Mouse (Mus musculus): ENCODE results near the gene Ly6g6d.
A peak's percentile ranks its signal among the peaks of the same experiment; 100 is the strongest.
"Not testable (repeated sequence)": the region's sequence is repeated elsewhere in the genome, so short reads cannot be mapped to it uniquely, and the experiment has no call there.

Ly6g6d gene

GRCm38 (mm10) chr17:35077786-35078233 is at the start of gene Ly6g6d:
Gene Ly6g6d (minus strand): TSS chr17:35078065.
- DNase-seq (ENCODE audit: low read depth), result no peak

GRCm38 (mm10) chr17:35127017-35127416 is 49.2 kb upstream of the Ly6g6d start:
- DNase-seq (ENCODE audit: low read depth), result no peak

GRCm38 (mm10) chr17:35126206-35126611 is 48.3 kb upstream of the Ly6g6d start, which contains the start of gene D17H6S53E:
Gene D17H6S53E (plus strand): TSS chr17:35126373.
- DNase-seq (ENCODE audit: low read depth), result peak; percentile 56

GRCm38 (mm10) chr17:35125578-35125977 is 47.7 kb upstream of the Ly6g6d start:
- no peak for DNase-seq (ENCODE audit: low read depth)

- no peak for DNase-seq (ENCODE audit: low read depth)
Observed at GRCm38 (mm10) chr17:35125081-35125480, 47.2 kb upstream of the Ly6g6d start.

GRCm38 (mm10) chr17:35124261-35124896 is 46.5 kb upstream of the Ly6g6d start:
- DNase-seq (ENCODE audit: low read depth), result not testable (repeated sequence)

GRCm38 (mm10) chr17:35123287-35123686 is 45.4 kb upstream of the Ly6g6d start:
- not testable (repeated sequence) for DNase-seq (ENCODE audit: low read depth)

- DNase-seq (ENCODE audit: low read depth), result peak; percentile 55
Observed at GRCm38 (mm10) chr17:35121871-35122303, 44.0 kb upstream of the Ly6g6d start, which contains the start of gene Csnk2b. Gene Csnk2b (minus strand): TSS chr17:35122053.

GRCm38 (mm10) chr17:35121143-35121799 is 43.4 kb upstream of the Ly6g6d start, which contains the start of gene Gpank1:
Gene Gpank1 (plus strand): TSS chr17:35121455.
- DNase-seq (ENCODE audit: low read depth), result peak; percentile 98

GRCm38 (mm10) chr17:35120745-35121142 is 42.9 kb upstream of the Ly6g6d start:
- DNase-seq (ENCODE audit: low read depth), result no peak

GRCm38 (mm10) chr17:35115046-35116019 is 37.5 kb upstream of the Ly6g6d start, which contains the start of gene Ly6g5b:
Gene Ly6g5b (minus strand): TSS chr17:35115428.
- no peak for DNase-seq (ENCODE audit: low read depth)

GRCm38 (mm10) chr17:35111774-35112173 is 33.9 kb upstream of the Ly6g6d start:
- DNase-seq (ENCODE audit: low read depth), result no peak

- DNase-seq (ENCODE audit: low read depth), result no peak
Observed at GRCm38 (mm10) chr17:35108097-35108496, 30.2 kb upstream of the Ly6g6d start, which contains the start of gene Ly6g5c. Gene Ly6g5c (plus strand): TSS chr17:35108279.

- DNase-seq (ENCODE audit: low read depth), result no peak
Observed at GRCm38 (mm10) chr17:35106522-35106921, 28.7 kb upstream of the Ly6g6d start.

GRCm38 (mm10) chr17:35105740-35106389 is 28.0 kb upstream of the Ly6g6d start:
- no peak for DNase-seq (ENCODE audit: low read depth)

- no peak for DNase-seq (ENCODE audit: low read depth)
Observed at GRCm38 (mm10) chr17:35104754-35105153, 26.9 kb upstream of the Ly6g6d start.

- no peak for DNase-seq (ENCODE audit: low read depth)
Observed at GRCm38 (mm10) chr17:35104079-35104478, 26.2 kb upstream of the Ly6g6d start.

- no peak for DNase-seq (ENCODE audit: low read depth)
Observed at GRCm38 (mm10) chr17:35103221-35103690, 25.4 kb upstream of the Ly6g6d start.

- no peak for DNase-seq (ENCODE audit: low read depth)
Observed at GRCm38 (mm10) chr17:35102299-35102698, 24.4 kb upstream of the Ly6g6d start.

- DNase-seq (ENCODE audit: low read depth), result no peak
Observed at GRCm38 (mm10) chr17:35101161-35101560, 23.3 kb upstream of the Ly6g6d start.

- DNase-seq (ENCODE audit: low read depth), result no peak
Observed at GRCm38 (mm10) chr17:35100196-35100765, 22.4 kb upstream of the Ly6g6d start.

Data from c-Kit-positive CD71-negative TER-119-negative erythroid progenitor cells, embryonic 14.5 days (primary cell).